Mouse (Mus musculus): ENCODE measurements around the gene Cer1.

DNA sequence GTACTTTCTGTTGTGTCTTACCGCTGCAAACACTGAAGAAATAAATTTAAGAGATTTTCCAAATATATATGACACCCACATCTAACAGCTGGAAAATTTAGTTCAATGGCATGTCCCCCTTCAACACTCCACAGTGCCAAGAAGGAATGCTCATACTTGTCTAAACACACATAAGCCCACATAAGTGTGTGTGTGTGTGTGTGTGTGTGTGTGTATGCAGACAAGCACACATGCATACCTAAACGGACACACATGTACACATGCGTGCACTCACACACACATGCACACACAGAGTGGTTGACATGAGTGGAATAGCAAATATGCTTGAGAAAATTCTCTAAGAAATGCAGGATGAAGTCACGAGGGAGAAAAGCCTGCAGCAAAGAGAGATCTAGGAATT, 12.4 kb downstream of the Cer1 start:
- TF ChIP-seq CTCF (conservative IDR thresholded peaks at IDR 0.05; ENCODE audit: insufficient read depth, insufficient read length, low read depth, low read length) (no peak), POLR2A (IDR thresholded peaks at IDR 0.05; ENCODE audit: low read depth, low read length) (no peak)
